Mouse (Mus musculus): ENCODE data around the gene Dennd1a.

Dennd1a gene

GRCm38 (mm10) chr2:38115000-38115399 is 172.2 kb downstream of the Dennd1a start:
- DNase-seq (ENCODE audit: extremely low spot score, low spot score), result no peak

- no peak for DNase-seq (ENCODE audit: extremely low spot score, low spot score)
These were observed 175.4 kb downstream of the Dennd1a start for GRCm38 (mm10) chr2:38111655-38112351.

- no peak for DNase-seq (ENCODE audit: extremely low spot score, low spot score)
These were observed 178.6 kb downstream of the Dennd1a start for GRCm38 (mm10) chr2:38108586-38108985.

- DNase-seq (ENCODE audit: extremely low spot score, low spot score), result no peak
These were observed 184.5 kb downstream of the Dennd1a start for GRCm38 (mm10) chr2:38102674-38103073.

GRCm38 (mm10) chr2:38100289-38100688 is 186.9 kb downstream of the Dennd1a start:
- peak; percentile 37 for DNase-seq (ENCODE audit: extremely low spot score, low spot score)

- no peak for DNase-seq (ENCODE audit: extremely low spot score, low spot score)
These were observed 187.9 kb downstream of the Dennd1a start for GRCm38 (mm10) chr2:38099120-38099773.

GRCm38 (mm10) chr2:38097469-38097868 is 189.7 kb downstream of the Dennd1a start:
- DNase-seq (ENCODE audit: extremely low spot score, low spot score), result no peak

- no peak for DNase-seq (ENCODE audit: extremely low spot score, low spot score)
These were observed 190.9 kb downstream of the Dennd1a start for GRCm38 (mm10) chr2:38096328-38096727.

- no peak for DNase-seq (ENCODE audit: extremely low spot score, low spot score)
These were observed 192.6 kb downstream of the Dennd1a start for GRCm38 (mm10) chr2:38094380-38095163.

GRCm38 (mm10) chr2:38093968-38094367 is 193.2 kb downstream of the Dennd1a start:
- no peak for DNase-seq (ENCODE audit: extremely low spot score, low spot score)

GRCm38 (mm10) chr2:38093242-38093641 is 193.9 kb downstream of the Dennd1a start:
- no peak for DNase-seq (ENCODE audit: extremely low spot score, low spot score)

GRCm38 (mm10) chr2:38088346-38088745 is 198.8 kb downstream of the Dennd1a start:
- no peak for DNase-seq (ENCODE audit: extremely low spot score, low spot score)

- no peak for DNase-seq (ENCODE audit: extremely low spot score, low spot score)
These were observed 202.1 kb downstream of the Dennd1a start for GRCm38 (mm10) chr2:38085058-38085457.

- DNase-seq (ENCODE audit: extremely low spot score, low spot score), result no peak
These were observed 203.9 kb downstream of the Dennd1a start for GRCm38 (mm10) chr2:38083251-38083650.

GRCm38 (mm10) chr2:38074495-38074894 is 212.7 kb downstream of the Dennd1a start:
- no peak for DNase-seq (ENCODE audit: extremely low spot score, low spot score)

- no peak for DNase-seq (ENCODE audit: extremely low spot score, low spot score)
These were observed 215.1 kb downstream of the Dennd1a start for GRCm38 (mm10) chr2:38072061-38072460.

- DNase-seq (ENCODE audit: extremely low spot score, low spot score), result no peak
These were observed 219.0 kb downstream of the Dennd1a start for GRCm38 (mm10) chr2:38068171-38068572.

GRCm38 (mm10) chr2:38065914-38066313 is 221.3 kb downstream of the Dennd1a start:
- DNase-seq (ENCODE audit: extremely low spot score, low spot score), result no peak

GRCm38 (mm10) chr2:38064266-38064665 is 222.9 kb downstream of the Dennd1a start:
- DNase-seq (ENCODE audit: extremely low spot score, low spot score), result no peak

GRCm38 (mm10) chr2:38062156-38062555 is 225.0 kb downstream of the Dennd1a start:
- DNase-seq (ENCODE audit: extremely low spot score, low spot score), result no peak

- no peak for DNase-seq (ENCODE audit: extremely low spot score, low spot score)
These were observed 225.7 kb downstream of the Dennd1a start for GRCm38 (mm10) chr2:38061474-38061873.

GRCm38 (mm10) chr2:38052440-38052839 is 234.8 kb downstream of the Dennd1a start:
- DNase-seq (ENCODE audit: extremely low spot score, low spot score), result no peak

Data from neural tube, embryonic 10.5 days (tissue).